Mouse (Mus musculus): ENCODE measurements at regions not wholly inside any gene's neighbourhood (a gene's known extent, or its start where the extent isn't known, plus 50 kb on each side); places are given as distances from the start of the nearest gene placed in this dataset.

GRCm38 (mm10) chr15:103102068-103102840, 64.6 kb downstream of the Smug1 start:
- Histone ChIP-seq H3K27me3 (peaks cover 71% of the 10 kb centered on the region), H3K9me3 (no peaks in the 10 kb centered on the region), H3K4me3 (replicated peaks) (peak overlapping the region; percentile 48), H3K27ac (no peak overlapping the region), H3K36me3 (no peaks in the 10 kb centered on the region), H3K9ac (replicated peaks) (no peak overlapping the region; the same call in 1 of the 2 replicates), H3K4me2 (replicated peaks) (peak overlapping the region; percentile 75), H3K4me1 (replicated peaks) (peaks cover 33% of the 10 kb centered on the region)
- peak; percentile 67 for ATAC-seq
- WGBS: under 1% methylated on average over 46 of the region's 46 CpGs

- H3K4me2 ChIP-seq (replicated peaks): no peak overlapping the region
Observed at GRCm38 (mm10) chr15:103100121-103100520, 66.8 kb downstream of the Smug1 start.

GRCm38 (mm10) chr15:103094457-103094856, 72.4 kb downstream of the Smug1 start:
- peaks cover 82% of the 10 kb centered on the region for H3K27me3 ChIP-seq
- WGBS: 75% methylated on average over 7 of the region's 7 CpGs
- no peak for ATAC-seq
- H3K27ac ChIP-seq: no peak overlapping the region
- no peak overlapping the region for H3K4me2 ChIP-seq (replicated peaks)
- no peaks in the 10 kb centered on the region for H3K36me3 ChIP-seq
- H3K9me3 ChIP-seq: no peaks in the 10 kb centered on the region
- H3K9ac ChIP-seq (replicated peaks): no peak overlapping the region
- H3K4me3 ChIP-seq (replicated peaks): no peak overlapping the region
- H3K4me1 ChIP-seq (replicated peaks): no peaks in the 10 kb centered on the region

More at GRCm38 (mm10) chr15:103100121-103100520, 66.8 kb downstream of the Smug1 start:
- no peaks in the 10 kb centered on the region for H3K9me3 ChIP-seq
- no peak overlapping the region for H3K4me3 ChIP-seq (replicated peaks)
- 0 out of 2 replicates have a peak, but pooled peaks have one; percentile 45 for ATAC-seq
- H3K27ac ChIP-seq: no peak overlapping the region
- H3K27me3 ChIP-seq: peaks cover 92% of the 10 kb centered on the region
- 48% methylated on average over 4 of the region's 4 CpGs for WGBS
- no peaks in the 10 kb centered on the region for H3K36me3 ChIP-seq
- H3K9ac ChIP-seq (replicated peaks): no peak overlapping the region
- H3K4me1 ChIP-seq (replicated peaks): peaks cover 16% of the 10 kb centered on the region

- Histone ChIP-seq H3K9me3 (no peaks in the 10 kb centered on the region), H3K4me1 (replicated peaks) (no peaks in the 10 kb centered on the region), H3K27me3 (peaks cover 83% of the 10 kb centered on the region), H3K9ac (replicated peaks) (no peak overlapping the region), H3K4me2 (replicated peaks) (no peak overlapping the region), H3K36me3 (no peaks in the 10 kb centered on the region), H3K27ac (no peak overlapping the region), H3K4me3 (replicated peaks) (no peak overlapping the region)
- 72% methylated on average over 12 of the region's 12 CpGs for WGBS
- no peak for ATAC-seq
Observed at GRCm38 (mm10) chr15:103093655-103094054, 73.2 kb downstream of the Smug1 start.

- no peak for ATAC-seq
- H3K4me1 ChIP-seq (replicated peaks): no peaks in the 10 kb centered on the region; the same call in 1 of the 2 replicates
- H3K4me3 ChIP-seq (replicated peaks): no peak overlapping the region
- H3K9me3 ChIP-seq: no peaks in the 10 kb centered on the region
- H3K27ac ChIP-seq: no peak overlapping the region
- H3K4me2 ChIP-seq (replicated peaks): no peak overlapping the region
- no peaks in the 10 kb centered on the region for H3K36me3 ChIP-seq
- H3K9ac ChIP-seq (replicated peaks): no peak overlapping the region
- peaks cover 85% of the 10 kb centered on the region for H3K27me3 ChIP-seq
Observed at GRCm38 (mm10) chr15:103092496-103092895, 73.8 kb downstream of the Hoxc4 start.

GRCm38 (mm10) chr15:103090280-103091164, 71.8 kb downstream of the Hoxc4 start:
- Histone ChIP-seq H3K36me3 (no peaks in the 10 kb centered on the region), H3K4me1 (replicated peaks) (peaks cover 19% of the 10 kb centered on the region), H3K27me3 (peaks cover 85% of the 10 kb centered on the region), H3K9me3 (no peaks in the 10 kb centered on the region), H3K4me2 (replicated peaks) (no peak overlapping the region), H3K9ac (replicated peaks) (no peak overlapping the region), H3K4me3 (replicated peaks) (no peak overlapping the region), H3K27ac (no peak overlapping the region)
- WGBS: 59% methylated on average over 6 of the region's 6 CpGs
- no peak for ATAC-seq

GRCm38 (mm10) chr15:103089852-103090251, 71.1 kb downstream of the Hoxc4 start:
- H3K4me1 ChIP-seq (replicated peaks): peaks cover 20% of the 10 kb centered on the region
- ATAC-seq: no peak
- WGBS: 38% methylated on average over 1 of the region's 1 CpGs
- H3K36me3 ChIP-seq: no peaks in the 10 kb centered on the region
- H3K4me3 ChIP-seq (replicated peaks): no peak overlapping the region
- peaks cover 85% of the 10 kb centered on the region for H3K27me3 ChIP-seq
- no peaks in the 10 kb centered on the region for H3K9me3 ChIP-seq
- no peak overlapping the region for H3K27ac ChIP-seq
- no peak overlapping the region for H3K4me2 ChIP-seq (replicated peaks)
- no peak overlapping the region for H3K9ac ChIP-seq (replicated peaks)

GRCm38 (mm10) chr15:103089440-103089839, 70.7 kb downstream of the Hoxc4 start:
- Histone ChIP-seq H3K9me3 (no peaks in the 10 kb centered on the region), H3K9ac (replicated peaks) (no peak overlapping the region), H3K36me3 (no peaks in the 10 kb centered on the region), H3K4me1 (replicated peaks) (peaks cover 20% of the 10 kb centered on the region), H3K27ac (no peak overlapping the region), H3K4me3 (replicated peaks) (no peak overlapping the region), H3K4me2 (replicated peaks) (no peak overlapping the region), H3K27me3 (peaks cover 85% of the 10 kb centered on the region)
- 94% methylated on average over 1 of the region's 1 CpGs for WGBS
- ATAC-seq: no peak

- H3K4me3 ChIP-seq (replicated peaks): no peak overlapping the region
- H3K27ac ChIP-seq: no peak overlapping the region
- 19% methylated on average over 4 of the region's 4 CpGs for WGBS
- peaks cover 20% of the 10 kb centered on the region for H3K4me1 ChIP-seq (replicated peaks)
- no peak overlapping the region for H3K4me2 ChIP-seq (replicated peaks)
- H3K27me3 ChIP-seq: peaks cover 95% of the 10 kb centered on the region
- no peaks in the 10 kb centered on the region for H3K36me3 ChIP-seq
- ATAC-seq: peak; percentile 75
- H3K9ac ChIP-seq (replicated peaks): no peak overlapping the region
- no peaks in the 10 kb centered on the region for H3K9me3 ChIP-seq
Observed at GRCm38 (mm10) chr15:103087204-103087603, 68.5 kb downstream of the Hoxc4 start.

- Histone ChIP-seq H3K4me3 (replicated peaks) (peak overlapping the region; percentile 32), H3K27me3 (peaks cover 100% of the 10 kb centered on the region), H3K9ac (replicated peaks) (peak overlapping the region; percentile 51; the same call in 1 of the 2 replicates), H3K9me3 (no peaks in the 10 kb centered on the region), H3K36me3 (no peaks in the 10 kb centered on the region), H3K4me1 (replicated peaks) (peaks cover 20% of the 10 kb centered on the region), H3K27ac (no peak overlapping the region), H3K4me2 (replicated peaks) (peak overlapping the region; percentile 56)
- ATAC-seq: 0 out of 2 replicates have a peak, but pooled peaks have one; percentile 24
- WGBS: 11% methylated on average over 15 of the region's 15 CpGs
Observed at GRCm38 (mm10) chr15:103086672-103087069, 67.9 kb downstream of the Hoxc4 start.

Data from midbrain, embryonic 13.5 days (tissue).